Mouse (Mus musculus) G1E (cell line): ENCODE measurements around the gene Tmem240. TPM values are rescaled to one million over a fixed set of nuclear protein-coding genes. Genes with fewer than 3 reads are reported as not detected.

Source experiments
- ATAC-seq: 2 replicates; pipeline ENCODE4 v1.8.0; 2016; ENCODE audit warnings: mild to moderate bottlenecking; ENCODE audit not compliant: insufficient number of reproducible peaks, poor library complexity, low FRiP score, severe bottlenecking; ENCODE audit errors: extremely low read depth
- DNase-seq: peaks from one replicate; pipeline ENCODE4 v3.0.0; 2012; ENCODE audit warnings: low spot score
- H3K27me3 ChIP-seq: 2 replicates; pipeline ENCODE4 v1.6.1; 2012; ENCODE audit warnings: mild to moderate bottlenecking, low read length, inconsistent platforms; ENCODE audit not compliant: insufficient read depth
- H3K36me3 ChIP-seq: replicated peaks from 2 replicates; pipeline ENCODE3; 2012; ENCODE audit warnings: mild to moderate bottlenecking, inconsistent platforms
- H3K4me1 ChIP-seq: 2 replicates; pipeline ENCODE4 v1.6.1; 2012; ENCODE audit warnings: low read depth, low read length, inconsistent platforms, mixed read lengths; ENCODE audit not compliant: insufficient read depth
- H3K4me3 ChIP-seq: 2 replicates; pipeline ENCODE4 v1.5.1; 2012; ENCODE audit warnings: low read depth, mild to moderate bottlenecking, inconsistent platforms, low read length, moderate library complexity, mixed read lengths
- H3K9me3 ChIP-seq: replicated peaks from 2 replicates; pipeline ENCODE4 v1.6.1; 2012; ENCODE audit warnings: inconsistent platforms
- CTCF ChIP-seq: IDR thresholded peaks from 2 replicates; pipeline ENCODE4 v1.5.1; 2012; ENCODE audit warnings: low read depth, low read length, inconsistent platforms, mixed read lengths
- GATA1 ChIP-seq: IDR thresholded peaks from 2 replicates; pipeline ENCODE4 v1.6.1; 2012; ENCODE audit warnings: borderline replicate concordance, low read length, inconsistent platforms, mixed read lengths
- GATA2 ChIP-seq: IDR thresholded peaks from 2 replicates; pipeline ENCODE4 v1.6.1; 2012; ENCODE audit warnings: low read depth, low read length, inconsistent platforms, borderline replicate concordance
- POLR2AphosphoS5 ChIP-seq: IDR thresholded peaks from 2 replicates; pipeline ENCODE4 v1.6.1; 2012; ENCODE audit warnings: low read depth, low read length, inconsistent platforms; ENCODE audit not compliant: insufficient replicate concordance
- TAL1 ChIP-seq: conservative IDR thresholded peaks from 2 replicates; pipeline ENCODE4 v1.6.1; 2012; ENCODE audit warnings: low read depth, low read length, inconsistent platforms, mixed read lengths
- polyA plus RNA-seq: library from polyadenylated mRNA; stranded (reverse); fragments of >175 nt; gene quantifications from 2 replicates; pipeline ENCODE4 v1.2.3, GENCODE M21; 2012
- total RNA-seq, 2 experiments: library from RNA; stranded (forward) in 1 of 2; stranded (reverse) in 1 of 2; fragments of 200-1000 nt in 1 of 2; fragments of >200 nt in 1 of 2; fragmentation: Nextera tagmentation in 1 of 2; gene quantifications; 2 replicates each; pipeline ENCODE4 v1.2.3; 2014 to 2017

The Tmem240 gene
- total and polyA plus RNA-seq, 3 experiments: 0.55 to 0.98 (median 0.68) TPM

DNA sequence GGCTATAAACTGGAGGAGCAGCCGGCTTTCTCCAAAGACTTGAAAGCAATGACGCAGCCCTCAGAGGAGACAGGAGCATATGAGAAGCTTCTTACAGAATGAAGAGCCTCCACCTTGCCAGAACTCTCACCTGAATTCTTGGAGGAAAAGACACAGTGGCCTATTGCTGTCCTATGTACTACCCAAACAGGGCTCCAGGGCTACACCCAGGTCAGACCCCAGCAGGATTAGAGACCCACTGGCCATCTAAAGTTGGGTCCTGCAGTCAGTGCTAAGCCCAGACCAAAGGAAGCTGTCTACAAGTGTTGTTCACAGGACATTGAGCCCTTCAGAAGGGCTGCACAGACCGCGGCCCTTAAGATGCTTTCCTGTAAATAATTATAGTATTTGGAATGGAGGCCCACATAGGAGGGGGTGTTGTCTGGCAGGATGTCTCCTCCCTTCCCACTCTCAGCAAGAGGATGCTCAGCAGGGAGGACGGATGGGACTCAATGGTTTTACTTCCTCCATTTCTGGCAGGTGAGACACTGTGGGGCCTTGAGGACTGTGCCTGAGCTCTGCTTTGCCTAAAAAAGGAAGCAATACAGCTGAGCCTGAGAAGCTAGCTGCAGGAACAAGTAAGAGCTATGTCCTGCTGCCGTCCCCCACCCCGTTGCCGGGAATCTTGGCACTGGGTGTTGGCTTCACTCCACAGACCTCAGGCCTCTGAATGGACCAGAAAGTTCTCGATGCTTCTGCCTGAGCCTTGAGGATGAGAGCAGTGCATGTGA is 40.6 kb downstream of the Tmem240 start:
- Histone ChIP-seq H3K4me3 (no peak overlapping the region), H3K27me3 (peaks cover 82% of the 10 kb centered on the region), H3K4me1 (peaks cover 29% of the 10 kb centered on the region), H3K9me3 (no peaks in the 10 kb centered on the region), H3K36me3 (no peaks in the 10 kb centered on the region)
- ATAC-seq (no peak), DNase-seq (no peak)
- no peak for TF ChIP-seq POLR2AphosphoS5

DNA sequence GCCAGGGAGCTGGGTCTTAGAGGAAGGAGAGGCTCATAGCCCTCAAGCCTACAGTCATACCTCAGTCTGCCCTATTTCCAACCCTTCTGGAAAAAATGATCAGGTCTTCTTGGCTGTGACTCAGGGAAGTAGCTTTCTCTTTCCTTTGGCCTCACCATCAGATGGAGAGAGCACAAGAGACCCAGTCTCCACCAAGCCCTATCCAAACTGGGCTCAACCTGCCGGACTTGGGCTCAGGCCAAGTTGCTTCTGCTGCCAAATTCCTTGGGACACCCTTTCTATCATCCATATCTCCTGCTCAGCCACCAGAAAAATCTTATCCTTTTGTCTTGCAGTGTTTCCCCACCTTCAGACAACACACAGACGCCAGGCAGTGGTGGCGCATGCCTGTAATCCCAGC is 41.3 kb downstream of the Tmem240 start:
- Histone ChIP-seq H3K4me3 (no peak overlapping the region), H3K9me3 (no peaks in the 10 kb centered on the region), H3K36me3 (no peaks in the 10 kb centered on the region), H3K27me3 (peaks cover 82% of the 10 kb centered on the region), H3K4me1 (peaks cover 22% of the 10 kb centered on the region)
- TF ChIP-seq TAL1 (no peak), GATA2 (no peak), CTCF (no peak), POLR2AphosphoS5 (no peak), GATA1 (no peak)
- DNase-seq (no peak), ATAC-seq (no peak)

DNA sequence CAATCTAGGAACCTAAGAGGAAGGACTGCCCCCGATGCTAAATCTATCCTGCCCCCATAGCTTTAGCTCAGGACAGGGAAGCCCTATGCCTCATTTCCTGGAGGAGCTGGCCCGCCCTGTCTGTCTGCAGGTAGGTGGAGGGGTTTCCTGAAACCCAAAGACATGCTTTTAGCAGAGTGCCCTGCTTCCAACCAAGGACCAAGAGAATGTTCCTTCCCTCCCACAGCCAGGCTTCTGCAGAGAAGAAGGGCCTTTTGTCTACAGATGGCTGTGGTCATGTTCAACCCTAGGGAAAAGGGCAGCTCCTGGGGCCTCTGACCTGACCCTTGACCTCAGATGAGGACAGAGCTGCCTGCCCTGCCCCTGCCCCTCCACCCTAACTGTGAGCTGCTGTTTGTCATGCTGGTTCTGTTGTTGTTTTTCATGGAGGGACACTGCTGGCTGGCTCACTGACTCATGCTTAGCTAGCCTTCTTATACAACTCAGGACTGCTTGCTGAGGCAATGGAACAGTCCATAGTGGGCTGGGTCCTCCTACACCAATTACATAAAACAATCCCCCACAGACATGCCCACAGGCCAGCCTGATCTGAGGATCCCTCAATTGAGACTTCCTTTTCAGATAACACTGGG is 42.2 kb downstream of the Tmem240 start:
- Histone ChIP-seq H3K9me3 (no peaks in the 10 kb centered on the region), H3K36me3 (no peaks in the 10 kb centered on the region), H3K27me3 (peaks cover 83% of the 10 kb centered on the region), H3K4me3 (no peak overlapping the region), H3K4me1 (peaks cover 21% of the 10 kb centered on the region)
- DNase-seq (no peak), ATAC-seq (no peak)
- TF ChIP-seq CTCF (no peak), GATA2 (no peak), POLR2AphosphoS5 (no peak), GATA1 (no peak), TAL1 (no peak)

DNA sequence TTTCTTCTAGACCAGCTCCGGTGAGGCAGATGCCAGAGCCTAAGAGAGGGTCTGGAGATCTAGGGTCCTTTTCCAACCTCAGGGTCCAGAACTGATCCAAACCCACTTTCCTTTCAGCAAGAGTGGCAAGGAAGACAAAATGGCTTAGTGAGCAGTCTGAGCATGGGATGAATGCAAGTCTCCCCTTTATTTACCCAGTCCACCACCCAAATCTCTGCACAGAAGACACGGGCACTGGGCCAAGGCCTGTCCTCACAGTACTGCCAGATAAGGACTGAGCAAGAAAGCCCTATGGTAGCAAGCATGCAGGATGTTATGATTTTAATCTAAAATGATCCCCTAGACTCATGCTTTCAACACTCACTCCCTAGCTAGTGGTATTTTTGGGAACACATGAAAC is 43.2 kb downstream of the Tmem240 start:
- TF ChIP-seq POLR2AphosphoS5: no peak
- DNase-seq (no peak), ATAC-seq (no peak)
- H3K9me3 ChIP-seq: no peaks in the 10 kb centered on the region
- peaks cover 21% of the 10 kb centered on the region for H3K4me1 ChIP-seq
- H3K4me3 ChIP-seq: no peak overlapping the region
- peaks cover 81% of the 10 kb centered on the region for H3K27me3 ChIP-seq
- H3K36me3 ChIP-seq: no peaks in the 10 kb centered on the region

DNA sequence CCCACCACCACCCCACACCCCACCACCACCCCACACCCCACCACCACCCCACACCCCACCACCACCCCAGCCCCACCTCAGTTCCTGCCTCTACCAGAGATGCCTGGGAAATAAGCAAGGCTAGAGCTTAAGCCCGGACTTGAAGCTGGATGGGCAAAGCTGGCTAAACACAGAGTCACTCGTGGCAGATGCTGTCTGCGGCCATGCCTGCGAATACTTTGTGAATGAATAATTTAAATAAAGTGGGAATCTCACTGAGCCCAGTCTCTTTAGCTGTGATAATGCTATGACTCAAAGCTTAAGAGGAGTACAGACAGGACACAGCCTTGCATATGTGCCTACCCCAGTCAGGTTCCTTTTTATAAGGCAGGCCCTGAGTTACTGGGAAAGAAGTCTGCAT is 44.9 kb downstream of the Tmem240 start:
- Histone ChIP-seq H3K4me1 (peaks cover 28% of the 10 kb centered on the region), H3K4me3 (no peak overlapping the region), H3K36me3 (no peaks in the 10 kb centered on the region), H3K9me3 (no peaks in the 10 kb centered on the region), H3K27me3 (peaks cover 75% of the 10 kb centered on the region)
- no peak for DNase-seq
- ATAC-seq: no peak
- TF ChIP-seq GATA2: no peak
- no peak for TF ChIP-seq GATA1
- TF ChIP-seq POLR2AphosphoS5: no peak
- no peak for TF ChIP-seq TAL1
- no peak for TF ChIP-seq CTCF

DNA sequence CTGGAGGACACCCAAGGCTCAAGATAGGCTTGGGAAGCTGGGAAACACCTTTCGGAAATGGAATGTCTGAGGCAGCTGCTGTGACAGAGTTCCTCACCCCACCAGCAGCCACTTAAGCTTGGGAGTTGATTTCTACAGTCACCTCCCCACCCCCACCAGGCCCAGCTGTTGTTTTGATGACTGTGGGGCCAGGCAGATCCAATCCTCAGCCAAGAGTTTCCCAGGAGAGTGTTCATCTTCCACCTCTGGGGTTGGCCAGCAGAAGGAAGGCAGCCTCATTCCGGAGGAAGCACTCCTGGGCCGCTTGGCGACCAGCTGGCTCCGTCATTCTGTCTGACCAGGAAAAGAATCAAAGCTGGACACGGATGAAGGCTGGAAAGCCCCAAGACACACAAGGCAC is 46.3 kb downstream of the Tmem240 start:
- H3K36me3 ChIP-seq: no peaks in the 10 kb centered on the region
- no peaks in the 10 kb centered on the region for H3K9me3 ChIP-seq
- H3K27me3 ChIP-seq: peaks cover 69% of the 10 kb centered on the region
- DNase-seq (no peak), ATAC-seq (no peak)
- TF ChIP-seq POLR2AphosphoS5: no peak
- TF ChIP-seq TAL1: no peak
- no peak for TF ChIP-seq GATA2
- no peak for TF ChIP-seq GATA1
- no peak for TF ChIP-seq CTCF
- H3K4me3 ChIP-seq: no peak overlapping the region; the same call in 1 of the 2 replicates
- peaks cover 29% of the 10 kb centered on the region for H3K4me1 ChIP-seq
